Mouse (Mus musculus) liver, embryonic 14.5 days (tissue): ENCODE results near the gene Cand1.

Source experiments
- CTCF ChIP-seq: IDR thresholded peaks from 2 replicates; pipeline ENCODE4 v1.5.1; 2016; ENCODE audit warnings: antibody characterized with exemption, low read depth, control low read depth
- EP300 ChIP-seq: IDR thresholded peaks from 2 replicates; pipeline ENCODE4 v1.6.1; 2016; ENCODE audit warnings: antibody characterized with exemption, low read depth

DNA sequence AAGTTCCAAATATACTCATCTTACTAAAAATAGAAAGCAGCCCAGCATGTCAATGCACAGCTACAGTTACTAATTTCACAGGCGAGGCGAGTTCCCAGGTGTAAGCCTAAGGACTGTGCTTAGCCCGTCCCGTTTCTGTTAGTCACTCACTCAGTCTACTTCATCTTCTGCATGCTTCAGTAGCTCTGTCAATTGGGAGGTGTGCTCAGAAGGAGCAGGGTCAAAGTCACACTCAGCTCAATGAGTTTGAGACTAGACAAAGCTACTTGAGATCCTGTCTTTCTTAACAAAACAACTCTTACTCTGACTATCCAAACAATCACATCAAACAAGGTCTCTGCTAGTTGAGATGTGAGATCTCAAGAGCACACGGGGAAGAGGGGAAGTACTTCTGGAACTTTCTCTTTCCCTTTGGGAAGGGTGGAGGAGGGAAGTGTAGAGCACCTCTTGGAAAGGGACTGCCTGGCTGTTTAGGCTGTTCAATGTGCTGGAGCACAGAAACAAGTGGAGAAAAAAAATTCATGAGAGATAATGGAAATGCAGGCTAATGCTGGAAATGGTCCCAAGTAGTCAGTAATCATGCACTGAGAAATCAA lies 9.7 kb downstream of the Cand1 start:
- TF ChIP-seq CTCF (no peak), EP300 (no peak)
